In genomic region chr11:89130856-89131255, GRCm38 (mm10) we compare ENCODE assay signal across 29 mouse cellular contexts. TPM values are rescaled to one million over a fixed set of nuclear protein-coding genes. Genes with fewer than 3 reads are reported as not detected.
DNase-seq lines count a peak whose midpoint lies in the region; ATAC-seq and TF ChIP-seq lines count a peak whose summit lies in the region.
"Had no signal": no experiment of that assay in that cellular context is flagged by ENCODE, and none has a peak within 500 bp of the region (broad histone marks: within the 10 kb centered on the region; RNA-seq: fewer than 3 reads in every experiment).

No protein-coding gene starts in this region.

- no peaks in the 10 kb centered on the region for H3K9me3 ChIP-seq in heart, embryonic 10.5 days
- H3K9me3 ChIP-seq in midbrain, embryonic 11.5 days (ENCODE audit: control insufficient read depth, low read length) = no peaks in the 10 kb centered on the region
- no peaks in the 10 kb centered on the region for H3K9me3 ChIP-seq in midbrain, postnatal 0 days (ENCODE audit: low read length)
- H3K9me3 ChIP-seq: embryonic facial prominence, embryonic 13.5 days; embryonic facial prominence, embryonic 15.5 days; forebrain, embryonic 10.5 days; forebrain, embryonic 12.5 days had no signal

- no peak overlapping the region for H3K4me3 ChIP-seq in heart, embryonic 10.5 days
- no peak overlapping the region for H3K4me3 ChIP-seq in midbrain, embryonic 11.5 days (ENCODE audit: low read depth, low read length)
- H3K4me3 ChIP-seq in midbrain, postnatal 0 days (ENCODE audit: low read depth, low read length) = no peak overlapping the region
- H3K4me3 ChIP-seq: embryonic facial prominence, embryonic 13.5 days; embryonic facial prominence, embryonic 15.5 days; erythroblast, embryonic 14.5 days; forebrain, embryonic 10.5 days; forebrain, embryonic 12.5 days had no signal

- H3K36me3 ChIP-seq in heart, embryonic 10.5 days = no peaks in the 10 kb centered on the region
- H3K36me3 ChIP-seq in midbrain, embryonic 11.5 days (ENCODE audit: control insufficient read depth, insufficient read depth, low read length) = no peaks in the 10 kb centered on the region
- no peaks in the 10 kb centered on the region for H3K36me3 ChIP-seq in midbrain, postnatal 0 days (ENCODE audit: insufficient read depth, low read length)
- H3K36me3 ChIP-seq: embryonic facial prominence, embryonic 13.5 days; embryonic facial prominence, embryonic 15.5 days; forebrain, embryonic 10.5 days; forebrain, embryonic 12.5 days had no signal

- no peaks in the 10 kb centered on the region for H3K27me3 ChIP-seq in heart, embryonic 10.5 days (ENCODE audit: insufficient read depth, poor library complexity, severe bottlenecking)
- H3K27me3 ChIP-seq in midbrain, embryonic 11.5 days (ENCODE audit: control insufficient read depth, insufficient read depth, low read length) = no peaks in the 10 kb centered on the region
- H3K27me3 ChIP-seq in midbrain, postnatal 0 days (ENCODE audit: insufficient read depth, low read length) = no peaks in the 10 kb centered on the region
- H3K27me3 ChIP-seq: CH12.LX; embryonic facial prominence, embryonic 15.5 days; forebrain, embryonic 12.5 days had no signal

- no peak overlapping the region for H3K9ac ChIP-seq in midbrain, embryonic 11.5 days (ENCODE audit: low read length)
- no peak overlapping the region for H3K9ac ChIP-seq in midbrain, postnatal 0 days (replicated peaks; ENCODE audit: low read length, poor library complexity, severe bottlenecking)
- H3K9ac ChIP-seq: embryonic facial prominence, embryonic 13.5 days; embryonic facial prominence, embryonic 15.5 days; forebrain, embryonic 12.5 days had no signal

- no peak for ATAC-seq in midbrain, embryonic 11.5 days (ENCODE audit: low FRiP score)
- ATAC-seq in midbrain, postnatal 0 days (ENCODE audit: low FRiP score) = no peak
- ATAC-seq: CD4-positive, CD25-positive, alpha-beta regulatory T cell, adult 4 months; forebrain, embryonic 14.5 days; forebrain, embryonic 16.5 days had no signal

- H3K27ac ChIP-seq in heart, embryonic 10.5 days = 0 out of 2 replicates have a peak overlapping the region, but pooled peaks have one; percentile 7
- H3K27ac ChIP-seq in midbrain, embryonic 11.5 days (ENCODE audit: low read depth, low read length) = no peak overlapping the region
- no peak overlapping the region for H3K27ac ChIP-seq in midbrain, postnatal 0 days (ENCODE audit: low read depth, low read length)
- H3K27ac ChIP-seq: embryonic facial prominence, embryonic 13.5 days; embryonic facial prominence, embryonic 15.5 days; forebrain, embryonic 10.5 days; forebrain, embryonic 12.5 days had no signal

- H3K4me1 ChIP-seq in heart, embryonic 10.5 days = peaks cover 10% of the 10 kb centered on the region
- no peaks in the 10 kb centered on the region for H3K4me1 ChIP-seq in midbrain, embryonic 11.5 days (ENCODE audit: control insufficient read depth, insufficient read depth, low read length)
- H3K4me1 ChIP-seq in midbrain, postnatal 0 days (ENCODE audit: insufficient read depth, low read length) = no peaks in the 10 kb centered on the region
- H3K4me1 ChIP-seq: embryonic facial prominence, embryonic 15.5 days; forebrain, embryonic 10.5 days had no signal

- H3K4me2 ChIP-seq in midbrain, embryonic 11.5 days = no peak overlapping the region
- no peak overlapping the region for H3K4me2 ChIP-seq in midbrain, postnatal 0 days (ENCODE audit: low read depth, low read length, poor library complexity, severe bottlenecking)
- H3K4me2 ChIP-seq: embryonic facial prominence, embryonic 13.5 days; embryonic facial prominence, embryonic 15.5 days; forebrain, embryonic 12.5 days had no signal

- no peak for DNase-seq in heart, embryonic 10.5 days (ENCODE audit: low spot score)
- DNase-seq in heart, adult 18-20 months = no peak
- DNase-seq in midbrain, embryonic 11.5 days (ENCODE audit: low spot score, missing footprints) = peak; percentile 4
- DNase-seq in midbrain, postnatal 0 days (ENCODE audit: low spot score) = no peak
- peak; percentile 55 for DNase-seq in testis, postnatal 14 days (ENCODE audit: low spot score)
- no peak for DNase-seq in gastrocnemius, adult 8-10 months (ENCODE audit: low spot score in 2 of 2)
- DNase-seq: adrenal gland, adult 2 months; adrenal gland, postnatal 10 days; adrenal gland, postnatal 25 days; B cell, adult 2 months; cerebellum, adult 11 months; cerebellum, adult 18-20 months; cerebellum, adult 8-10 months; cerebellum, adult 9-11 months; cerebellum, postnatal 14 days; cerebellum, postnatal 36 days; embryo, embryonic 11 days had no signal

- TF ChIP-seq CTCF in midbrain, postnatal 0 days (IDR thresholded peaks at IDR 0.05) = no peak

- WGBS in heart, embryonic 10.5 days = 33% methylated on average over 4 of the region's 4 CpGs
- WGBS in midbrain, embryonic 11.5 days = 55% methylated on average over 4 of the region's 4 CpGs
- WGBS in midbrain, postnatal 0 days = 57% methylated on average over 4 of the region's 4 CpGs

RNA-seq across cellular contexts. Expression of gene Gm525, which starts 57.2 kb away (rescaled TPM):
- polyA plus RNA-seq in heart, embryonic 10.5 days (2016; fragmentation: Nextera tagmentation; extraction: Ambion mirVana) = not detected in 2 replicates
- not detected for total RNA-seq in heart, adult 18-20 months (2021)
- not detected in 2 replicates for polyA plus RNA-seq in midbrain, embryonic 11.5 days (2014; fragmentation: Nextera tagmentation; extraction: Ambion mirVana)
- not detected in 2 replicates for total RNA-seq in midbrain, postnatal 0 days (2014; rRNA removed)
- 0.60 TPM in 1 of 2 replicates, not detected in the other for polyA plus RNA-seq in midbrain, postnatal 0 days (2015; fragmentation: Nextera tagmentation; extraction: Ambion mirVana)
- not detected for total RNA-seq in gastrocnemius, adult 8-10 months (2022)
- total RNA-seq: adrenal gland, adult 2 months; adrenal gland, postnatal 10 days; adrenal gland, postnatal 25 days; common myeloid progenitor, adult 5-6 weeks; MEL had no signal
- polyA plus RNA-seq: CD4-positive, CD25-positive, alpha-beta regulatory T cell, adult 4 months; embryonic facial prominence, embryonic 11.5 days; erythroblast, embryonic 14.5 days; forebrain, embryonic 10.5 days; forebrain, embryonic 12.5 days; forebrain, embryonic 14.5 days; forebrain, embryonic 16.5 days had no signal

Comparison
In these comparisons a context has a peak if more than half of its experiments do, and no peak if none do; other contexts are left out.
1. DNase-seq: peak in midbrain, embryonic 11.5 days (single experiment) and testis, postnatal 14 days (single experiment); none in heart, embryonic 10.5 days (single experiment), heart, adult 18-20 months (0 of 2), midbrain, postnatal 0 days (single experiment) and gastrocnemius, adult 8-10 months (0 of 2).